Mouse (Mus musculus): ENCODE results near the gene Lpcat2.
A peak's percentile ranks its signal among the peaks of the same experiment; 100 is the strongest.
"Not testable (repeated sequence)": the region's sequence is repeated elsewhere in the genome, so short reads cannot be mapped to it uniquely, and the experiment has no call there.

The Lpcat2 gene

GRCm38 (mm10) chr8:92854673-92855072 lies 466 bp upstream of the Lpcat2 start:
- DNase-seq: no peak

- no peak for DNase-seq
Measured at GRCm38 (mm10) chr8:92856273-92856986, 1.3 kb downstream of the Lpcat2 start.

- DNase-seq: no peak
Measured at GRCm38 (mm10) chr8:92858475-92859182, 3.5 kb downstream of the Lpcat2 start.

GRCm38 (mm10) chr8:92861977-92862376 lies 6.8 kb downstream of the Lpcat2 start:
- no peak for DNase-seq

- no peak for DNase-seq
Measured at GRCm38 (mm10) chr8:92870281-92870680, 15.1 kb downstream of the Lpcat2 start.

- DNase-seq: no peak
Measured at GRCm38 (mm10) chr8:92872063-92872759, 17.1 kb downstream of the Lpcat2 start.

- peak; percentile 7 for DNase-seq
Measured at GRCm38 (mm10) chr8:92875795-92876194, 20.7 kb downstream of the Lpcat2 start.

- no peak for DNase-seq
Measured at GRCm38 (mm10) chr8:92881247-92881646, 26.1 kb downstream of the Lpcat2 start.

- DNase-seq: peak; percentile 19
Measured at GRCm38 (mm10) chr8:92883771-92884170, 28.6 kb downstream of the Lpcat2 start.

- not testable (repeated sequence) for DNase-seq
Measured at GRCm38 (mm10) chr8:92892216-92892615, 37.1 kb downstream of the Lpcat2 start.

- no peak for DNase-seq
Measured at GRCm38 (mm10) chr8:92893870-92894269, 38.7 kb downstream of the Lpcat2 start.

- DNase-seq: no peak
Measured at GRCm38 (mm10) chr8:92895053-92895452, 39.9 kb downstream of the Lpcat2 start.

GRCm38 (mm10) chr8:92896056-92896455 lies 40.9 kb downstream of the Lpcat2 start:
- no peak for DNase-seq

- DNase-seq: peak; percentile 3
Measured at GRCm38 (mm10) chr8:92896611-92897010, 41.5 kb downstream of the Lpcat2 start.

- DNase-seq: no peak
Measured at GRCm38 (mm10) chr8:92897794-92898193, 42.7 kb downstream of the Lpcat2 start.

- DNase-seq: no peak
Measured at GRCm38 (mm10) chr8:92899590-92899989, 44.5 kb downstream of the Lpcat2 start.

GRCm38 (mm10) chr8:92901107-92901506 lies 46.0 kb downstream of the Lpcat2 start, which contains the start of gene Capns2:
Gene Capns2 (plus strand): TSS chr8:92901407.
- no peak for DNase-seq

GRCm38 (mm10) chr8:92902981-92903380 lies 47.8 kb downstream of the Lpcat2 start:
- no peak for DNase-seq

GRCm38 (mm10) chr8:92903488-92904135 lies 48.5 kb downstream of the Lpcat2 start:
- no peak for DNase-seq

GRCm38 (mm10) chr8:92906553-92906952 lies 51.4 kb downstream of the Lpcat2 start:
- no peak for DNase-seq

- DNase-seq: no peak
Measured at GRCm38 (mm10) chr8:92908448-92908847, 53.3 kb downstream of the Lpcat2 start.

- no peak for DNase-seq
Measured at GRCm38 (mm10) chr8:92911477-92911876, 56.3 kb downstream of the Lpcat2 start.

GRCm38 (mm10) chr8:92913396-92913795 lies 58.3 kb downstream of the Lpcat2 start:
- DNase-seq: no peak

All from kidney, adult 9 months (tissue).